Mouse (Mus musculus) MEL (cell line): ENCODE results near the gene 4933417A18Rik. TPM values are rescaled to one million over a fixed set of nuclear protein-coding genes. Genes with fewer than 3 reads are reported as not detected.
A peak's percentile ranks its signal among the peaks of the same experiment; 100 is the strongest.

Source experiments
- DNase-seq: peaks from one replicate; pipeline ENCODE4 v3.0.0; 2011; ENCODE audit warnings: low read depth, low spot score
- H3K27ac ChIP-seq: 2 replicates; pipeline ENCODE4 v1.5.1; 2012; ENCODE audit warnings: low read depth, mild to moderate bottlenecking, control low read depth, low read length, moderate library complexity; ENCODE audit not compliant: control insufficient read depth
- H3K27me3 ChIP-seq, 2 experiments: fragments of 150-350 bp in 1 of 2; sonication (generic) in 1 of 2; 2 replicates each; pipeline ENCODE4 v1.6.1; 2012; ENCODE audit warnings: low read length in 2 of 2, mild to moderate bottlenecking in 2 of 2, improper control_type of control experiment in 1 of 2, moderate library complexity in 1 of 2; ENCODE audit not compliant: insufficient read depth in 2 of 2, control insufficient read depth in 1 of 2
- H3K36me3 ChIP-seq, 2 experiments: 2 replicates each; pipeline ENCODE4 v1.6.1; 2012 to 2014; ENCODE audit warnings: low read length in 2 of 2, improper control_type of control experiment in 1 of 2, inconsistent platforms in 1 of 2, mild to moderate bottlenecking in 1 of 2; ENCODE audit not compliant: insufficient read depth in 2 of 2, control insufficient read depth in 1 of 2
- H3K4me1 ChIP-seq, 2 experiments: fragments of 150-350 bp in 1 of 2; sonication (generic) in 1 of 2; 2 replicates each; pipeline ENCODE4 v1.6.1; 2012; ENCODE audit warnings: low read length in 2 of 2, improper control_type of control experiment in 1 of 2, mild to moderate bottlenecking in 1 of 2; ENCODE audit not compliant: insufficient read depth in 2 of 2, control insufficient read depth in 1 of 2
- H3K4me3 ChIP-seq, 2 experiments: fragments of 150-350 bp in 1 of 2; sonication (generic) in 1 of 2; 2 replicates each; pipeline ENCODE4 v1.5.1; 2012; ENCODE audit warnings: low read depth in 2 of 2, low read length in 2 of 2, mild to moderate bottlenecking in 2 of 2, moderate library complexity in 2 of 2, control low read depth in 1 of 2, improper control_type of control experiment in 1 of 2; ENCODE audit not compliant: control insufficient read depth in 1 of 2, insufficient read depth in 1 of 2
- H3K79me2 ChIP-seq: 2 replicates; pipeline ENCODE4 v1.6.1; 2012; ENCODE audit warnings: mild to moderate bottlenecking, low read length, moderate library complexity; ENCODE audit not compliant: control insufficient read depth, poor library complexity, insufficient read depth
- H3K9ac ChIP-seq: 2 replicates; pipeline ENCODE4 v1.6.1; 2012; ENCODE audit warnings: low read depth, mild to moderate bottlenecking, control low read depth, low read length, moderate library complexity; ENCODE audit not compliant: control insufficient read depth, poor library complexity, severe bottlenecking
- H3K9me3 ChIP-seq: fragments of 150-350 bp; sonication (generic); replicated peaks from 2 replicates; pipeline ENCODE4 v1.6.1; 2012; ENCODE audit warnings: mild to moderate bottlenecking, low read length, improper control_type of control experiment, moderate library complexity; ENCODE audit not compliant: insufficient read depth
- BHLHE40 ChIP-seq: IDR thresholded peaks from 2 replicates; pipeline ENCODE4 v1.6.1; 2012; ENCODE audit warnings: low read depth, mild to moderate bottlenecking, inconsistent platforms, low read length, improper control_type of control experiment, borderline replicate concordance
- CHD1 ChIP-seq: IDR thresholded peaks from 2 replicates; pipeline ENCODE4 v1.6.1; 2012; ENCODE audit warnings: low read depth, mild to moderate bottlenecking, inconsistent platforms, low read length, improper control_type of control experiment
- CHD2 ChIP-seq: IDR thresholded peaks from 2 replicates; pipeline ENCODE4 v1.6.1; 2011; ENCODE audit warnings: low read length, improper control_type of control experiment
- ELF1 ChIP-seq: IDR thresholded peaks from 2 replicates; pipeline ENCODE4 v1.6.1; 2014; ENCODE audit warnings: low read depth, mild to moderate bottlenecking, inconsistent platforms, low read length, improper control_type of control experiment, moderate library complexity
- EP300 ChIP-seq, 2 experiments: IDR thresholded peaks; 2 replicates each; pipeline ENCODE4 v1.6.1; 2011; ENCODE audit warnings: improper control_type of control experiment in 2 of 2, low read length in 2 of 2, low read depth in 1 of 2, mild to moderate bottlenecking in 1 of 2
- ETS1 ChIP-seq: IDR thresholded peaks from 2 replicates; pipeline ENCODE4 v1.6.1; 2012; ENCODE audit warnings: low read depth, mild to moderate bottlenecking, inconsistent platforms, low read length, improper control_type of control experiment, moderate library complexity
- GABPA ChIP-seq: IDR thresholded peaks from 2 replicates; pipeline ENCODE4 v1.6.1; 2012; ENCODE audit warnings: low read depth, mild to moderate bottlenecking, inconsistent platforms, low read length, improper control_type of control experiment, moderate library complexity
- HCFC1 ChIP-seq: IDR thresholded peaks from 2 replicates; pipeline ENCODE4 v1.6.1; 2012; ENCODE audit warnings: low read depth, mild to moderate bottlenecking, inconsistent platforms, low read length, improper control_type of control experiment, moderate library complexity
- JUND ChIP-seq: IDR thresholded peaks from 2 replicates; pipeline ENCODE4 v1.6.1; 2011; ENCODE audit warnings: low read depth, mild to moderate bottlenecking, improper control_type of control experiment, low read length
- KAT2A ChIP-seq: conservative IDR thresholded peaks from 2 replicates; pipeline ENCODE4 v1.6.1; 2012; ENCODE audit warnings: low read depth, low read length, improper control_type of control experiment, inconsistent platforms
- MAX ChIP-seq: IDR thresholded peaks from 2 replicates; pipeline ENCODE4 v1.6.1; 2011; ENCODE audit warnings: low read length, improper control_type of control experiment
- NELFE ChIP-seq: IDR thresholded peaks from 2 replicates; pipeline ENCODE4 v1.6.1; 2011; ENCODE audit warnings: low read depth, low read length, improper control_type of control experiment
- NRF1 ChIP-seq: IDR thresholded peaks from 2 replicates; pipeline ENCODE4 v1.6.1; 2014; ENCODE audit warnings: low read depth, mild to moderate bottlenecking, inconsistent platforms, low read length, improper control_type of control experiment, moderate library complexity; ENCODE audit not compliant: poor library complexity, insufficient read depth, severe bottlenecking
- RAD21 ChIP-seq: IDR thresholded peaks from 2 replicates; pipeline ENCODE4 v1.6.1; 2011; ENCODE audit warnings: mild to moderate bottlenecking, low read depth, low read length, improper control_type of control experiment
- RCOR1 ChIP-seq: IDR thresholded peaks from 2 replicates; pipeline ENCODE4 v1.6.1; 2012; ENCODE audit warnings: low read depth, mild to moderate bottlenecking, inconsistent platforms, low read length, improper control_type of control experiment
- SIN3A ChIP-seq: IDR thresholded peaks from 2 replicates; pipeline ENCODE4 v1.6.1; 2012; ENCODE audit warnings: low read length, improper control_type of control experiment, inconsistent platforms
- TBP ChIP-seq: IDR thresholded peaks from 2 replicates; pipeline ENCODE4 v1.8.0; 2011; ENCODE audit warnings: low read depth, low read length, improper control_type of control experiment
- TCF12 ChIP-seq: IDR thresholded peaks from 2 replicates; pipeline ENCODE4 v1.6.1; 2014; ENCODE audit warnings: low read depth, mild to moderate bottlenecking, inconsistent platforms, low read length, improper control_type of control experiment, moderate library complexity
- UBTF ChIP-seq: IDR thresholded peaks from 2 replicates; pipeline ENCODE4 v1.6.1; 2012; ENCODE audit warnings: low read depth, mild to moderate bottlenecking, inconsistent platforms, low read length, improper control_type of control experiment, moderate library complexity, borderline replicate concordance; ENCODE audit not compliant: insufficient read depth
- USF1 ChIP-seq: IDR thresholded peaks from 2 replicates; pipeline ENCODE4 v1.6.1; 2014; ENCODE audit warnings: low read depth, mild to moderate bottlenecking, inconsistent platforms, low read length, improper control_type of control experiment, moderate library complexity
- USF2 ChIP-seq, 2 experiments: IDR thresholded peaks; 2 replicates each; pipeline ENCODE4 v1.6.1; 2011 to 2012; ENCODE audit warnings: improper control_type of control experiment in 2 of 2, low read length in 2 of 2, borderline replicate concordance in 1 of 2, inconsistent platforms in 1 of 2, low read depth in 1 of 2, mild to moderate bottlenecking in 1 of 2; ENCODE audit not compliant: insufficient read depth in 1 of 2
- ZC3H11A ChIP-seq: IDR thresholded peaks from 2 replicates; pipeline ENCODE4 v1.6.1; 2012; ENCODE audit warnings: low read depth, mild to moderate bottlenecking, inconsistent platforms, low read length, improper control_type of control experiment
- ZKSCAN1 ChIP-seq: IDR thresholded peaks from 2 replicates; pipeline ENCODE4 v1.6.1; 2012; ENCODE audit warnings: low read depth, mild to moderate bottlenecking, inconsistent platforms, low read length, improper control_type of control experiment, moderate library complexity
- ZMIZ1 ChIP-seq: IDR thresholded peaks from 2 replicates; pipeline ENCODE4 v1.6.1; 2012; ENCODE audit warnings: low read depth, mild to moderate bottlenecking, inconsistent platforms, low read length, improper control_type of control experiment, moderate library complexity
- ZNF384 ChIP-seq: IDR thresholded peaks from 2 replicates; pipeline ENCODE4 v1.6.1; 2012; ENCODE audit warnings: low read depth, mild to moderate bottlenecking, inconsistent platforms, low read length, improper control_type of control experiment
- polyA plus RNA-seq, 2 experiments: library from polyadenylated mRNA; stranded (reverse) in 1 of 2; unstranded in 1 of 2; fragments of >175 nt in 1 of 2; fragments of >200 nt in 1 of 2; gene quantifications; 2 replicates each; pipeline versions ENCODE4 v1.2.1 to v1.2.4; 2012; ENCODE audit warnings: low replicate concordance in 2 of 2, low read depth in 1 of 2; ENCODE audit not compliant: insufficient read length in 2 of 2, insufficient read depth in 1 of 2, missing spikeins in 1 of 2
- total RNA-seq: library from RNA; depleted of rRNA; stranded (reverse); fragments of 300-350 nt; gene quantifications from 2 replicates; pipeline ENCODE4 v1.2.3, GENCODE M21; 2012

The 4933417A18Rik gene
- total and polyA plus RNA-seq, 3 experiments, result not detected

GRCm38 (mm10) chr13:34914614-34915013 is 9.6 kb upstream of the 4933417A18Rik start:
- Histone ChIP-seq H3K36me3 (no peaks in the 10 kb centered on the region), H3K9me3 (no peaks in the 10 kb centered on the region), H3K9ac (no peak overlapping the region), H3K27ac (no peak overlapping the region), H3K27me3 (peaks cover 1 to 4% of the 10 kb centered on the region in 2 experiments; a peak in 2 of 4 replicates), H3K79me2 (no peaks in the 10 kb centered on the region), H3K4me3 (no peak overlapping the region), H3K4me1 (no peaks in the 10 kb centered on the region)
- peak; percentile 19 for DNase-seq
- TF ChIP-seq RAD21, result no peak; the same call in 1 of the 2 replicates
- no peak for TF ChIP-seq KAT2A
- no peak for TF ChIP-seq BHLHE40
- no peak for TF ChIP-seq MAX
- TF ChIP-seq ETS1, result no peak
- no peak for TF ChIP-seq GABPA
- no peak for TF ChIP-seq TCF12
- TF ChIP-seq RCOR1, result no peak
- TF ChIP-seq EP300 (IDR thresholded peaks at IDR 0.05; ENCODE audit: low read depth in 1 of 2, low read length in 2 of 2), result no peak
- TF ChIP-seq ZC3H11A, result no peak
- TF ChIP-seq NELFE, result no peak
- no peak for TF ChIP-seq JUND
- no peak for TF ChIP-seq ELF1
- no peak for TF ChIP-seq UBTF
- no peak for TF ChIP-seq CHD1
- no peak for TF ChIP-seq ZNF384
- no peak for TF ChIP-seq ZKSCAN1
- no peak for TF ChIP-seq CHD2
- no peak for TF ChIP-seq HCFC1

DNA sequence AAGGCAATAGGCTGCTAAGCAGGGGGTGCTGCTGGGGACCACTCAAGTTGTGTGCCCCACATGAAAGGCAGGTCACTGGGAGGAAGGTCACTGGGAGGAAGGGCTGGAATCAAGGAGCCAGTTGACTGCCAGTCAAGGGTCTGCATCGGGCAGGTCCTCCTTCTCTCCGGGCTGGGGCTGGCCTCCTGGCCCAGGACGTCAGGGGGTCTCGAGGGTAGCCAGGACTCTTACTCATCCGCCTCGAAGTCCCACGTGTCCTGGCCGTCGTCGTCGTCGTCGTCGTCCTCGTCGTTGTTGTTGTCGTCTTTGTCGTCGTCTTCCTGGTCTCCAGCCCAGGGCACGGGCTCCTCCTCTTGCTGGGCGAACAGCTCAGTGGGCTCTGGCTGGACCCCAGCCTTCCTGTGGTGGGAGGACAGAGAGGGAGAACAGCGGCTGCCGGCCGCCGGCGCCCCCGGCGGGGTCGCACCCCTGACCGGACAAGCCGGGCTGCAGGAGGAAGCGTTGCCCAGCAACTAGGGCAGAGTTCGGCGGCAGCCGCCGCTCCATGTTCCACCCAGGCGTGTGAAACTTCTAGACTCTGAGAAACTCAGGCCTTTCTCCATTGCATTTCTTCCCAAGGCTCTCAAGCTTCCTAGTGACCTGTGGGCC is 7.6 kb upstream of the 4933417A18Rik start:
- no peaks in the 10 kb centered on the region for H3K79me2 ChIP-seq
- TF ChIP-seq NRF1 (no peak), RAD21 (no peak), SIN3A (no peak), USF1 (no peak), ZMIZ1 (no peak), TBP (no peak), USF2 (IDR thresholded peaks at IDR 0.05; ENCODE audit: borderline replicate concordance in 1 of 2, insufficient read depth in 1 of 2, low read depth in 1 of 2, low read length in 2 of 2) (no peak)
- TF ChIP-seq, all 39 proteins: peak for 0
- Histone ChIP-seq H3K9me3 (no peaks in the 10 kb centered on the region), H3K4me3 (no peak overlapping the region), H3K4me1 (no peaks in the 10 kb centered on the region), H3K36me3 (no peaks in the 10 kb centered on the region), H3K27me3 (peaks cover 1 to 4% of the 10 kb centered on the region in 2 experiments; a peak in 2 of 4 replicates), H3K9ac (no peak overlapping the region), H3K27ac (no peak overlapping the region)
- no peak for DNase-seq
